Mouse (Mus musculus) embryonic facial prominence, embryonic 10.5 days (tissue): ENCODE data around the gene Pkd1l2. TPM values are rescaled to one million over a fixed set of nuclear protein-coding genes. Genes with fewer than 3 reads are reported as not detected.

Source experiments
- DNase-seq: peaks from one replicate; pipeline ENCODE4 v3.0.0-alpha.2; 2017; ENCODE audit warnings: low spot score
- H3K27ac ChIP-seq: fragments of 300-500 bp; sonication (generic); replicated peaks from 2 replicates; pipeline ENCODE4 v1.5.1; 2016; ENCODE audit warnings: mild to moderate bottlenecking
- H3K27me3 ChIP-seq: fragments of 300-500 bp; sonication (generic); replicated peaks from 2 replicates; pipeline ENCODE4 v1.6.1; 2016; ENCODE audit warnings: low read depth, mild to moderate bottlenecking; ENCODE audit not compliant: poor library complexity, severe bottlenecking
- H3K36me3 ChIP-seq: fragments of 300-500 bp; sonication (generic); replicated peaks from 2 replicates; pipeline ENCODE4 v1.6.1; 2016; ENCODE audit warnings: mild to moderate bottlenecking, moderate library complexity
- H3K4me1 ChIP-seq: fragments of 300-500 bp; sonication (generic); 2 replicates; pipeline ENCODE4 v1.6.1; 2016
- H3K4me3 ChIP-seq: fragments of 300-500 bp; sonication (generic); 2 replicates; pipeline ENCODE4 v1.5.1; 2016; ENCODE audit warnings: mild to moderate bottlenecking, moderate library complexity
- H3K9me3 ChIP-seq: fragments of 300-500 bp; sonication (generic); 2 replicates; pipeline ENCODE4 v1.6.1; 2016; ENCODE audit warnings: mild to moderate bottlenecking
- WGBS: fragments of 180-500 bp; shearing (Covaris S2); methylation state at CpG from one replicate; pipeline ENCODE4 v1.1.7; 2016; 5-methylcytosine and 5-hydroxymethylcytosine counted together
- polyA plus RNA-seq: library from polyadenylated mRNA; unstranded; fragments of >200 nt; fragmentation: Nextera tagmentation; extraction: Ambion mirVana; gene quantifications from 2 replicates; pipeline ENCODE4 v1.2.1, GENCODE M21; 2016

Pkd1l2 gene
- polyA plus RNA-seq, 1 experiment from 2014 or later, result not detected

- Histone ChIP-seq H3K4me3 (no peak overlapping the region), H3K36me3 (no peaks in the 10 kb centered on the region)
- 87% methylated on average over 7 of the region's 7 CpGs for WGBS
These were observed 3.8 kb downstream of the Pkd1l2 start for GRCm38 (mm10) chr8:117078367-117078926.

GRCm38 (mm10) chr8:117074350-117075182 is 7.7 kb downstream of the Pkd1l2 start:
- Histone ChIP-seq H3K27ac (no peak overlapping the region), H3K4me3 (no peak overlapping the region), H3K36me3 (no peaks in the 10 kb centered on the region), H3K27me3 (no peaks in the 10 kb centered on the region), H3K9me3 (no peaks in the 10 kb centered on the region), H3K4me1 (0 out of 2 replicates have a peak, but pooled peaks cover 3% of the 10 kb centered on the region)
- 81% methylated on average over 10 of the region's 10 CpGs for WGBS
- DNase-seq, result no peak

More at GRCm38 (mm10) chr8:117078367-117078926, 3.8 kb downstream of the Pkd1l2 start:
- 0 out of 2 replicates have a peak, but pooled peaks cover 3% of the 10 kb centered on the region for H3K4me1 ChIP-seq
- H3K27me3 ChIP-seq, result no peaks in the 10 kb centered on the region
- no peak overlapping the region for H3K27ac ChIP-seq
- no peaks in the 10 kb centered on the region for H3K9me3 ChIP-seq
- DNase-seq, result no peak

- 83% methylated on average over 1 of the region's 1 CpGs for WGBS
- Histone ChIP-seq H3K36me3 (no peaks in the 10 kb centered on the region), H3K27me3 (no peaks in the 10 kb centered on the region), H3K27ac (no peak overlapping the region), H3K4me1 (no peaks in the 10 kb centered on the region), H3K9me3 (no peaks in the 10 kb centered on the region), H3K4me3 (no peak overlapping the region)
- peak; percentile 20 for DNase-seq
These were observed 12.5 kb downstream of the Pkd1l2 start for GRCm38 (mm10) chr8:117069708-117070107.

DNA sequence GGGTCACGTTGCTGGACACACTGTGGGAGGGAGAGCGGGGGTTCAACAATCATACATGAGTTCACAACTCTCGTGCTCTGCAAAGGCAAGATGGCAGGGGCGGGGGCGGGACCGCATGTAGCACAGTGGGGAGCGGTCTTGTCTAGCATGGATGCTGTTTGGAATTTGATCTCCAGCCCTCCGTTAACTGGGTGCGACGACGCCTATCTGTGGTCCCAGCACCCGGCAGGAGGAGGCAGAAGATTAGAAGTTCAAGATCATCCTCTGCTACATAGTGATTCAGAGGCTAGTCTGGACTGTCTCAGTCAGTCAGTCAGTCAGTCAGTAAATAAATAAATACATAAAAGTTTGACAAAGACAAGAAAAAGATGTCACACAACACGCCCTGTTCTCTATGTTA is 14.0 kb downstream of the Pkd1l2 start:
- no peaks in the 10 kb centered on the region for H3K9me3 ChIP-seq
- 88% methylated on average over 13 of the region's 13 CpGs for WGBS
- no peak overlapping the region for H3K4me3 ChIP-seq
- H3K27ac ChIP-seq, result no peak overlapping the region
- no peak for DNase-seq
- H3K27me3 ChIP-seq, result no peaks in the 10 kb centered on the region
- H3K4me1 ChIP-seq, result no peaks in the 10 kb centered on the region
- no peaks in the 10 kb centered on the region for H3K36me3 ChIP-seq

- Histone ChIP-seq H3K4me1 (no peaks in the 10 kb centered on the region), H3K36me3 (no peaks in the 10 kb centered on the region), H3K27me3 (no peaks in the 10 kb centered on the region), H3K27ac (no peak overlapping the region), H3K4me3 (no peak overlapping the region), H3K9me3 (peaks cover 2% of the 10 kb centered on the region)
- whole genome bisulfite sequencing, result 88% methylated on average over 11 of the region's 11 CpGs
- no peak for DNase-seq
These were observed 14.9 kb downstream of the Pkd1l2 start for GRCm38 (mm10) chr8:117067396-117067795.

DNA sequence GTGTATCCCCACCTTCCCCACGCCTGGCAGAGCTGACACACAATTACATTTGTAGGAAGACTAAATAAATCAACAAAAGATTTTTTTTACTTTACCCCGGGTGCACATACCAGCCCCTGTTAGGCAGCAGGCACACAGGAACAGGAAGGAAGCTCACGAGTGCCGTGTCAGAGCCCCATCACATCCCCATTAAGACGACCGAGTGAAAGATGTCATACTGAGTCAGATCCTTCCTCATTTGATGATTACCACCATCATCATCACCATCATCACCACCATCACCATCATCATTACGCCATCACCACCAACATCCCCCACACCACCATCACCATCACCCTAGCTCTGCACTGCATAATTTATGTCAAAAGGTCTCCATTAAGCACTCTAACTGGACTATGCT is 15.3 kb downstream of the Pkd1l2 start:
- no peak for DNase-seq
- 86% methylated on average over 7 of the region's 7 CpGs for WGBS
- Histone ChIP-seq H3K4me3 (no peak overlapping the region), H3K36me3 (no peaks in the 10 kb centered on the region), H3K27ac (no peak overlapping the region), H3K27me3 (no peaks in the 10 kb centered on the region), H3K4me1 (no peaks in the 10 kb centered on the region), H3K9me3 (peaks cover 5% of the 10 kb centered on the region)

- Histone ChIP-seq H3K4me3 (no peak overlapping the region), H3K27me3 (no peaks in the 10 kb centered on the region), H3K27ac (no peak overlapping the region), H3K9me3 (peaks cover 5% of the 10 kb centered on the region), H3K4me1 (peaks cover 3% of the 10 kb centered on the region), H3K36me3 (no peaks in the 10 kb centered on the region)
- no peak for DNase-seq
- 73% methylated on average over 13 of the region's 13 CpGs for WGBS
These were observed 20.9 kb downstream of the Pkd1l2 start for GRCm38 (mm10) chr8:117061180-117061880.

GRCm38 (mm10) chr8:117060306-117060705 is 21.9 kb downstream of the Pkd1l2 start:
- Histone ChIP-seq H3K4me3 (no peak overlapping the region), H3K27me3 (no peaks in the 10 kb centered on the region), H3K4me1 (peaks cover 5% of the 10 kb centered on the region), H3K36me3 (no peaks in the 10 kb centered on the region), H3K27ac (no peak overlapping the region), H3K9me3 (peaks cover 5% of the 10 kb centered on the region)
- 84% methylated on average over 13 of the region's 13 CpGs for WGBS
- no peak for DNase-seq

- Histone ChIP-seq H3K4me1 (peaks cover 5% of the 10 kb centered on the region), H3K9me3 (peaks cover 5% of the 10 kb centered on the region), H3K36me3 (no peaks in the 10 kb centered on the region), H3K27ac (no peak overlapping the region), H3K4me3 (no peak overlapping the region), H3K27me3 (no peaks in the 10 kb centered on the region)
- WGBS, result 71% methylated on average over 7 of the region's 7 CpGs
- DNase-seq, result no peak
These were observed 23.2 kb downstream of the Pkd1l2 start for GRCm38 (mm10) chr8:117059021-117059420.

- H3K4me1 ChIP-seq, result peaks cover 5% of the 10 kb centered on the region
- no peak for DNase-seq
- no peaks in the 10 kb centered on the region for H3K36me3 ChIP-seq
- no peak overlapping the region for H3K27ac ChIP-seq
- H3K4me3 ChIP-seq, result no peak overlapping the region
- no peaks in the 10 kb centered on the region for H3K9me3 ChIP-seq
- no peaks in the 10 kb centered on the region for H3K27me3 ChIP-seq
- 80% methylated on average over 6 of the region's 6 CpGs for WGBS
These were observed 27.2 kb downstream of the Pkd1l2 start for GRCm38 (mm10) chr8:117055097-117055496.

GRCm38 (mm10) chr8:117054146-117054545 is 28.1 kb downstream of the Pkd1l2 start:
- H3K4me3 ChIP-seq, result no peak overlapping the region
- H3K27me3 ChIP-seq, result no peaks in the 10 kb centered on the region
- no peaks in the 10 kb centered on the region for H3K9me3 ChIP-seq
- WGBS, result 85% methylated on average over 3 of the region's 3 CpGs
- H3K27ac ChIP-seq, result no peak overlapping the region
- no peak for DNase-seq
- no peaks in the 10 kb centered on the region for H3K36me3 ChIP-seq
- peaks cover 5% of the 10 kb centered on the region for H3K4me1 ChIP-seq

DNA sequence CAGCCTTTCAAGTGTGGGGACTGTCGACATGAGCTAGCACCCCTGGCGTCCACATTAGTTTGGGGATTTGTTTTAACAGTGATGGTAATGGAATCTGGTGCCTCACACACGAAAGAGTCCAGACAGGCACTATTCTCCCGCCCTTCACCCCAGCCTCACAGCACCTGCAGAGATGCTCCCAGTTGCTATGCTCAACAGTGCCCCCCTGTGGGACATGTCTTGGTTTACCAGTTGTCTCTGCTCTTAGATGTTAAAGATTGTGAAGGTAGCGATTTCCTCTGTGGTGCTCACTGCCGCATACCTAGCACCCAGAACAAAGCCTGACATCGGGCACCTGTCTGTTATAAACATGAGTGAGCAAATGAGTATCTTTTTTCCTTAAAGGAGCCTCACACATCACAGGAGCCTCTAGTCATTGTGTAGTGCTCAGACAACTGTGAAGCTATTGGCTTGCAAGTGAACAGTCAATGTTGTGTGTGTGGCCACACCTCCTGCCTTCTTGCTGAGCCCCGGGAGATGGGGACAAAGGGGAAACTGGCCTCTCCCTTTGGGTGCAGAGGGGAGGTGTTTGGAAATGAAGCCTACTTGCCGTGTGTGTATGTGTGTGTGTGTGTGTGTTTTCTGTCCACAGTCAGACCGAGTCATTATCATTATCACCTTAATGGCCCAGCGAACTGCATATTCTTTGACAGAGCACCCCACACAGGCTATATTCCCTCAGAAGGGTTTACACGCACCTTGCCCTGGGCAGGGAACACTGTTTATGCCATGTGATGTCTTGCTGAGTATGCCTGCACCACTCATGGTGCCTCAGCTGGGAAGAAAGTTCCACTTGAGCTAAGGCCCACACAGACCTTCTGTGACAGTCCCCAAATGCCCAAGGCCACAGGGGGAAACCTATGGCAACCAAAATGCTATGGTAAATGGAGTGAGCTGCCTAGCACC is 28.8 kb downstream of the Pkd1l2 start:
- Histone ChIP-seq H3K9me3 (no peaks in the 10 kb centered on the region), H3K4me3 (no peak overlapping the region), H3K27ac (no peak overlapping the region), H3K27me3 (no peaks in the 10 kb centered on the region), H3K36me3 (no peaks in the 10 kb centered on the region), H3K4me1 (peaks cover 5% of the 10 kb centered on the region)
- peak; percentile 28 for DNase-seq
- WGBS, result 75% methylated on average over 12 of the region's 12 CpGs
